Mouse (Mus musculus) spleen, adult 2 months (tissue): ENCODE data around the gene Plekhj1.

Experiments used
- CTCF ChIP-seq: fragments of 200-500 bp; IDR thresholded peaks from 2 replicates; pipeline ENCODE4 v1.5.1; 2011; ENCODE audit warnings: mild to moderate bottlenecking, inconsistent platforms; ENCODE audit not compliant: insufficient read depth, insufficient read length, insufficient replicate concordance; ENCODE audit errors: extremely low read depth
- POLR2A ChIP-seq: fragments of 200-500 bp; IDR thresholded peaks from 2 replicates; pipeline ENCODE4 v1.6.1; 2011; ENCODE audit warnings: low read depth, low read length, inconsistent platforms

GRCm38 (mm10) chr10:80798150-80799006, at the start of gene Plekhj1, which contains the start of gene Sf3a2:
- TF ChIP-seq CTCF: no peak
- no peak; the same call in 1 of the 2 replicates for TF ChIP-seq POLR2A
